Mouse (Mus musculus) spleen, adult 18-20 months (tissue): ENCODE measurements around the gene Vezt.

Experiments
- DNase-seq, 2 experiments: peaks; one replicate each; pipeline ENCODE4 v3.0.0; 2022; ENCODE audit warnings: mixed read lengths in 2 of 2

The Vezt gene

GRCm38 (mm10) chr10:94037196-94037595 lies 1.6 kb upstream of the Vezt start:
- DNase-seq, result no peak

GRCm38 (mm10) chr10:94036375-94036758 lies 750 bp upstream of the Vezt start:
- no peak for DNase-seq

GRCm38 (mm10) chr10:94034876-94035657 lies 550 bp downstream of the Vezt start:
- peak in 1 of 2 experiments; percentile 64 for DNase-seq

DNA sequence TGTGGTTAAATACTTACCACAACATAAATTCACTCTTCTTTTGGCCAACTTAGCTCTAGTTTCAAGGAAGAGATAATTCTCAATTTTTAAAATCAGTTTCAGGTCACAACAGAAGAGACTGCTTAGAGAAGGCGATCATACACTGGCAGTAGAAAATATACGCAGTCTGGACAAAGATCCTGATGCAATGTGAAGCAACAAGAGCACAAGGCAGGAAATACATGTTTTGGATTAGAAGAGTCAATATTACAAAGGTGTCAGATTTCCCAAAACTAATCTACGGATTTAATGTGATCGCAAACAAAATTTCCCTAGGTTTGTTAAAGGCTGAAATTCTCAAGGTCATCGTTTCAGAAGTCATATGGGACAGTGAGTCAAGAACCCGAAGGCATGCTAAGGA lies 4.5 kb downstream of the Vezt start:
- DNase-seq, result no peak

DNA sequence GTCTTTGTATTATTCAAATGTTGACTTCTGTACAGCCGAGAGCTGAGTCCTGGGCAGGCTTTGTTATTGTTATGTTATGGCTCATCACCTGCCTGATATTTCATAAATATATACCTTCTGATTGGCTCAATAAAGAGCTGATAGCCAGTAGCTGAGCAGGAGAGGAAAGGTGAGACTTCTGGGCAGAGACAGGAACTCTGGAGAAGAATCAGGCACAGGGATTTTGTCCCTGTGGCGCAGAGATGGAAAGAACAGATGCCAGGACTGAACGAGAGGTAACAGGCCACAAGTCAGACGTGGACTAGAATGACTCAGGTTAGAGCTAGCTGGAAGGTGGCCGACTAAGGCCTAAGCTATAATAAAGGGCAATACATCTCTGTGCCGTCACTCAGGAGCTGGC lies 7.1 kb downstream of the Vezt start:
- no peak for DNase-seq

GRCm38 (mm10) chr10:94025079-94025478 lies 10.5 kb downstream of the Vezt start:
- DNase-seq, result no peak

GRCm38 (mm10) chr10:94021059-94021458 lies 14.6 kb downstream of the Vezt start:
- DNase-seq, result no peak

- DNase-seq, result no peak
Measured at GRCm38 (mm10) chr10:94020587-94020986, 15.0 kb downstream of the Vezt start.

- DNase-seq, result no peak
Measured at GRCm38 (mm10) chr10:94017455-94017854, 18.2 kb downstream of the Vezt start.

DNA sequence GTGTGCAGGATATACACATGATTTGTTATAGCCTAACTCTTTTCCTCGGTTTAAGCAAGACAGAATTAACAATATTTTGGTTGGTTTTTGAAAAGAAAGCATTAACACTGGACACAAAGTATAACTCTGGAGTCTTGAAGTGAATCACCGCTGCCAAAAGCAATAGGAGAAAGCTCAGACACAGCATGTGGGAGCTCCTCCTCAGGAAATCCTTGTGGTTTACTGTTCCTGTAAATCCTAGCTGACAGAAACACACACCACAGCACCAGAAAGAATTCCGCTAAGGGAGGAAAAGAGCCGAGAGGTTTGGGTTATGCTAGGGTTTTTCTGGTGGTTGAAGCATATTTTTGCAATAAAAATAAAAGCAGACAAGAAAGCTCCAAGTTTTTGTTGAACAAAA lies 21.4 kb downstream of the Vezt start:
- no peak for DNase-seq

- peak; percentile 18 to 56 for DNase-seq
Measured at GRCm38 (mm10) chr10:94013196-94013595, 22.4 kb downstream of the Vezt start.

GRCm38 (mm10) chr10:94011024-94011423 lies 24.6 kb downstream of the Vezt start:
- DNase-seq, result no peak

DNA sequence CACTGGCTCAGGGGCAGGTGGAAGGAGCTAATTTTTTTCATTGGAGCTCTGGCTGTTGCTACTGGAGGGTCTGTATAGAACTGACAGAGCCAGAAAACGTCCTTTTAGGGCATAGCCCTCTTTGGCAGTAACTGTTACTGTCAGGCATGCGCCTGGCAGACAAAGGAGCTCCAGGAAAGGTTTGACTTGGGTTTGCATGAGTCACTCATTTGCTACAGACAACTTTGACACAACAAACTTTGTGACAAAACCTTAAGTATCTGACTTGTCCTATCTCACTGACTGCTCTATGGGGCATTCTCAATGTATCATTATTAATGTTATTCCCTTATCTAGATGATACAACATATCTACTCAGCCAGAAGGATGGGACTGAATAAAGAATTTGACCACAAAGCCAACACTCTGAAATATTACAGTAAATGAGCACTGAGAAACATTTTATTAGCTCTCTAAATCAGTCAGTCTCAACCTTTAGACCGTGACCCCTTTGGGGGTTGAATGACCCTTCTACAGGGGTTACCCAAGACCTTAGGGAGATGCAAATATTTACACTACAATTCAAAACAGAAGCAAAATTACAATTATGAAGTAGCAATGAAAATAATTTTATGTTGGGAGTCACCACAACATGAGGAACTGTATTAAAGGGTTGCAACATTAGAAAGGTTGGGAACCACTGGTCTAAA lies 25.5 kb downstream of the Vezt start:
- no peak for DNase-seq

DNA sequence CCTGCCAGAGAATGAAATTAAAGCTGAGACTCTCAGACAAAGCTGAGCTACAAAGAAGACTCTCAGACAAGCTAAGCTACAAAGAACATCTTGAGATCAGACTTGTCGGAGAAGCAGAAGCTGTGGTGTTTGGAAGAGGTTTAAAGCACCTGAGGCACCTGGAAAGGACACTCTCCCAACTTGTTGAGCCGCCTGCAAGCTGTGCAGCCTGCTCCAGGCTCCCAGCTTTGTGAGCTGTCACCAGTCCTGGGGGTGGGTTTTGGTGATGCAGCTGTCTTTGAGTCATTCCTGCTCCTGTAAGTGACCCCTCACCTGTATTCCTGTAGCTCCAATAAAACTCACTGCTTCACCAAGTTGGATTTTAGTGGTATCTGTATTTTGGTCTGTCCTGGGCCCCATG lies 27.3 kb downstream of the Vezt start:
- DNase-seq, result no peak

- no peak for DNase-seq
Measured at GRCm38 (mm10) chr10:94000223-94000622, 35.4 kb downstream of the Vezt start.

- DNase-seq, result no peak
Measured at GRCm38 (mm10) chr10:93999357-93999756, 36.3 kb downstream of the Vezt start.

DNA sequence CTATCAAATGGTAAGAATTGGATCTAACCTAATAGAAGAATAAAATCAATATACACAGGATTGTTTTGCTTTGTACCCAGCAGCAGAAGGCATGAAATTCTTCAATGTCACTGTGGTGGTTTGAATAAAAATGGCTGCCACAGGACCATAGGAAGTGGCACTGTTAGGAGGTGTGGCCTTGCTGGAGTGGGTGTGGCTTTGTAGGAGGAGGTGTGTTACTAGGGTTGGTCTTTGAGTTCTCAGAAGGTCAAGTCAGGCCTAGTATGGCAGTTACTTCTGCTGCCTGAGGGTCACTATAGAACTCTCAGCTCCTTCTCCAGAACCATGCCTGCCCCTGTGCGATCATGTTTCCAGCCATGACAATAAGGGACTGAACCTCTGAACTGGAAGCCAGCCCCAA lies 40.5 kb downstream of the Vezt start:
- no peak for DNase-seq

DNA sequence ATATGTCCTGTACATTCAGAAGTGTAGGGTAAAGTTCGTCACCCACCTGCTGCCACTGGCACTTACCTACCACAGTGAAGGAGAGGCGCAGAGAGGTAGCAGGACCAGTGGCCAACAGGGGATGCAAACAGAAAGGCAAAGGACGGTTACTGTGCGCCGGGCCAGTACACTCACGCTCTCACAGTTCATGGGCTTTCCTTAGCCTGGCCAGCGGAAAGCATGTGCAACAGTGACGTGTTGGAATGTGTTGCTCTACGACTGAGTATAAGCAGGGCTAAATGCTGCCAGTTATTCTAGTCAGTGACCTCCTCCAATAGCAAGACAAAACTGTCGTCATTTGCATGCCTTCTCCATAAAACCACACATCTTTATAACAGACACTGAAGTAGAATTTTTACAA lies 41.5 kb downstream of the Vezt start:
- no peak for DNase-seq

DNA sequence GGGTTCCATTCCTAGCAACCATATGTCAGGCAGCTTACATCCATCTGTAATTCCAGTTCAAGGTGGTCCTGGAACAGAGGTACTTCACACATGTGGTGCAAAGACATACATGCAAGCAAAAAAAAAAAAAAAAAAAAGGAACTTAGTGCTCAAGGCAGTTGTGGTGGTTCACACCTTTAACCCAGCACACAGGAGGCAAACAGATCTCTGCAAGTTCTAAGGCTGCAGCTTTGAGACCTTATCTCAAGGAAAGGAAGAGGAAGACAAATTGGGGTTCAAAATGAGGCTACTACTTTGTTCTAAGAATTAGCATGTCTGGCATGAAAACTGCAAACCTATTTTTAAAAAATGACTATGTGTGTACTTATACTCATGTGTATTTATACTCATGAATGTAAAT lies 50.3 kb downstream of the Vezt start:
- DNase-seq, result no peak

- no peak for DNase-seq
Measured at GRCm38 (mm10) chr10:93969306-93969705, 66.3 kb downstream of the Vezt start.

- DNase-seq, result no peak
Measured at GRCm38 (mm10) chr10:93967486-93967885, 68.1 kb downstream of the Vezt start.

DNA sequence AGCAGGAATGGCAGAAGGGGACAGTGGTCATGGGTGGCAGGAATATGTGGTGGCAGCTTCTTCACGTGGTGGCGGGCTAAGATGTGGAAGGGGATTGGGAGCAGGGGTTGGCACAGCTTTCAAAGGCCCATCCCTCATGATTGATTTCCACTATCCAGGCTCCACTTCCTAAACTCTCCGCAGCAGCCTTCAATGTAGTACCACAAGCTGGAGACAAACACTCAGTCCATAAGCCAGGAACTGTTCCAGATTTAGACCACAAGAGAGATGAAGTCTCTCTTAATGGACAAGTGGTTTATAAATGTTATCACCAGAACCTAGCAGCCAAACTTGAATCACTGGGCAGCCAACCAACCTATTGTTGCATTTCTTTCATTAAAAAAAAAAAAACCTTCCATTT lies 81.6 kb downstream of the Vezt start:
- no peak for DNase-seq

DNA sequence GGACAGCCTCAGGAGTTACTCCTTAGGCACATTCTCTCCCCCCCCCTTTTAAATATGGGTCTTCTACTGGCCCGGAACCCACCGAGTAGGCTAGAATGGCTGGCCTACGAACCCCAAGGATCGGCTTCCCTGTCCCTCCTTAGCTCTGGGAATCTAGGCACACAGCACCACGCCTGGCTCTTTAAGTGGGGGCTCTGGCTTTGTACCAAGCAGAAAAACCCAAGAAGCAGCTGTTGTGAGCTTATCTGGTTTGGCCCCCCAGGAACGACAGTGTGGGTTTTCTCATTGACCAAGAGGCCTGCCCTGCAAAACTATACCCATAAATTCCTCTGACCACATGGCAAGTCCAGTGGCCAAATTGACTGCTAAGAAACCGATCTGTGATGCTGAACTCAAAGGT lies 82.1 kb downstream of the Vezt start:
- no peak for DNase-seq

- DNase-seq, result no peak
Measured at GRCm38 (mm10) chr10:93950991-93951390, 84.6 kb downstream of the Vezt start.

DNA sequence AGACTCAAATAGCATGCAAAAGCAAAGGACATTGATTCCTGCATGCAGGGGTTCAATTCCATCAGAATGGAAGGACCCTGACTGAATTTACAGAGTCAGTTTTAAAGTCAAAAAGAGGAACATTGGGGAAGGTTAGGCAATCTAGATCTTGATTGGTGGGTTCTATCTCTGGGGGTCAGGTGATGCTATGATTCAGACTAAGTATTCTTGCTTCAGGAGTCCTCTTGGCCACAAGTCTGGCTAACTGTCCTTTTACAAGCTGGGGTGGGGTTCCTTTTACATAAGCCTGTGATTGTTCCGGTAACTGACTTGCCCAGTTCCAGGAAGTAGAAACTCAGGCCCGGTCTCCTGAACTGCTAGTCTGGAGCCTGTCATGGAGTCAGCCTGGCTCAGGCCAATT lies 85.7 kb downstream of the Vezt start:
- DNase-seq, result no peak
